Mouse (Mus musculus) right cerebral cortex, postnatal 4 days (tissue): ENCODE results near the gene Pfdn4.

Experiments used
- DNase-seq: peaks from one replicate; pipeline ENCODE4 v3.0.0-alpha.2; 2022

The Pfdn4 gene

GRCm38 (mm10) chr2:170498011-170498410, 1.8 kb downstream of the Pfdn4 start:
- no peak for DNase-seq

- no peak for DNase-seq
These were observed 7.1 kb downstream of the Pfdn4 start for GRCm38 (mm10) chr2:170503343-170503742.

GRCm38 (mm10) chr2:170503983-170504382, 7.8 kb downstream of the Pfdn4 start:
- no peak for DNase-seq

GRCm38 (mm10) chr2:170507734-170508133, 11.5 kb downstream of the Pfdn4 start:
- peak; percentile 86 for DNase-seq

GRCm38 (mm10) chr2:170508821-170509220, 12.6 kb downstream of the Pfdn4 start:
- DNase-seq, result peak; percentile 98

GRCm38 (mm10) chr2:170511073-170511891, 15.1 kb downstream of the Pfdn4 start:
- DNase-seq, result peak; percentile 95

- no peak for DNase-seq
These were observed 17.5 kb downstream of the Pfdn4 start for GRCm38 (mm10) chr2:170513756-170514155.

- peak; percentile 77 for DNase-seq
These were observed 24.2 kb downstream of the Pfdn4 start for GRCm38 (mm10) chr2:170520321-170520971.

GRCm38 (mm10) chr2:170526513-170526912, 30.3 kb downstream of the Pfdn4 start:
- DNase-seq, result no peak

GRCm38 (mm10) chr2:170528061-170528460, 31.8 kb downstream of the Pfdn4 start:
- no peak for DNase-seq

GRCm38 (mm10) chr2:170529766-170530165, 33.5 kb downstream of the Pfdn4 start:
- DNase-seq, result no peak

- DNase-seq, result no peak
These were observed 34.0 kb downstream of the Pfdn4 start for GRCm38 (mm10) chr2:170530256-170530655.

GRCm38 (mm10) chr2:170534116-170534802, 38.0 kb downstream of the Pfdn4 start:
- DNase-seq, result no peak

- DNase-seq, result no peak
These were observed 38.6 kb downstream of the Pfdn4 start for GRCm38 (mm10) chr2:170534803-170535174.

GRCm38 (mm10) chr2:170535841-170536240, 39.6 kb downstream of the Pfdn4 start:
- no peak for DNase-seq

- DNase-seq, result no peak
These were observed 43.0 kb downstream of the Pfdn4 start for GRCm38 (mm10) chr2:170539211-170539610.

GRCm38 (mm10) chr2:170543625-170544024, 47.4 kb downstream of the Pfdn4 start:
- DNase-seq, result no peak

- DNase-seq, result no peak
These were observed 47.9 kb downstream of the Pfdn4 start for GRCm38 (mm10) chr2:170544159-170544558.

GRCm38 (mm10) chr2:170544950-170545349, 48.7 kb downstream of the Pfdn4 start:
- DNase-seq, result no peak

- DNase-seq, result no peak
These were observed 49.5 kb downstream of the Pfdn4 start for GRCm38 (mm10) chr2:170545745-170546144.

- DNase-seq, result no peak
These were observed 51.3 kb downstream of the Pfdn4 start for GRCm38 (mm10) chr2:170547526-170547925.

GRCm38 (mm10) chr2:170548046-170548445, 51.8 kb downstream of the Pfdn4 start:
- no peak for DNase-seq

GRCm38 (mm10) chr2:170549146-170549545, 52.9 kb downstream of the Pfdn4 start:
- DNase-seq, result no peak

GRCm38 (mm10) chr2:170550240-170550639, 54.0 kb downstream of the Pfdn4 start:
- DNase-seq, result peak; percentile 22
